Mouse (Mus musculus): ENCODE data around the gene Primpol. TPM values are rescaled to one million over a fixed set of nuclear protein-coding genes. Genes with fewer than 3 reads are reported as not detected.

The Primpol gene
- polyA plus RNA-seq, 1 experiment from 2014 or later = 11.8 TPM

GRCm38 (mm10) chr8:46622446-46623270, 5.6 kb upstream of the Primpol start:
- H3K9me3 ChIP-seq = no peaks in the 10 kb centered on the region
- 90% methylated on average over 9 of the region's 9 CpGs for WGBS
- H3K4me1 ChIP-seq = peaks cover 12% of the 10 kb centered on the region
- no peaks in the 10 kb centered on the region for H3K27me3 ChIP-seq (ENCODE audit: insufficient read depth, poor library complexity, severe bottlenecking)
- no peaks in the 10 kb centered on the region for H3K36me3 ChIP-seq
- H3K27ac ChIP-seq = no peak overlapping the region
- DNase-seq (ENCODE audit: low spot score) = no peak
- H3K4me3 ChIP-seq = no peak overlapping the region

DNA sequence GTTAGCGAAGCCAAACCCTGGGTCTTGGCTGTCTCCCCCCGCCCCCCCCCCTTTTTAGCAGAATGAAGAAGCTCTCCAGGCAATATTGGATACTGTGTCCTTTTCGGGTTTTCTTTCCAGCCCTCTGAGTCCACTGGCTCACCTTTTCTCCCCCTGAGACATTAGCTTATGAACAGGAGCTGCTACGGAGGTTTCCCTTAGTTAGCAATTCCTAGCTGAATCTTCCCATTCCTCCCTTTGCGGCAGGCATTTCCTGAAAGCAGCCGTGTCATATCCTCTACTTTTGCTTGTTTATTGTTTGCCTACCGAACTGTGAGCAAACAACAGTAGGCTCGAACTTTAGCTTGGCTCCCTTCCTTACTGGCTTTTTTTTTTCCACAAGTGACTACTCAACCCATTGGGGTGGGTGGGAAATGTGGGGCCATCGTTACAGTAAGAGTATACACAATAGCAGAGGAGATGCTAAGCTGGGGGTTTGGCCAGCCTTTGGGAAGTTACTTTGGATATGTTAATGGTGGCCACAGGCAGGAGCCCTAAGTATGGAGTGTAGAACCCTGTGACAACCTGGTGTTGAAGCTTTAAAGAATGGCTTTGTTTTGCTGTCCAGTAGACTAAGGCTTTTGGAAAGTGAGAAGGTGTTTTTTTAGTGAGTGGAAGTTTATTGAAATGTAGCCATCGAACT, 1.8 kb upstream of the Primpol start:
- peak overlapping the region; percentile 89 for H3K27ac ChIP-seq
- 7% methylated on average over 10 of the region's 10 CpGs for WGBS
- H3K4me3 ChIP-seq = peak overlapping the region; percentile 88
- H3K9me3 ChIP-seq = no peaks in the 10 kb centered on the region
- peaks cover 19% of the 10 kb centered on the region for H3K4me1 ChIP-seq
- no peak for DNase-seq (ENCODE audit: low spot score)
- H3K27me3 ChIP-seq (ENCODE audit: insufficient read depth, poor library complexity, severe bottlenecking) = no peaks in the 10 kb centered on the region
- no peaks in the 10 kb centered on the region for H3K36me3 ChIP-seq

DNA sequence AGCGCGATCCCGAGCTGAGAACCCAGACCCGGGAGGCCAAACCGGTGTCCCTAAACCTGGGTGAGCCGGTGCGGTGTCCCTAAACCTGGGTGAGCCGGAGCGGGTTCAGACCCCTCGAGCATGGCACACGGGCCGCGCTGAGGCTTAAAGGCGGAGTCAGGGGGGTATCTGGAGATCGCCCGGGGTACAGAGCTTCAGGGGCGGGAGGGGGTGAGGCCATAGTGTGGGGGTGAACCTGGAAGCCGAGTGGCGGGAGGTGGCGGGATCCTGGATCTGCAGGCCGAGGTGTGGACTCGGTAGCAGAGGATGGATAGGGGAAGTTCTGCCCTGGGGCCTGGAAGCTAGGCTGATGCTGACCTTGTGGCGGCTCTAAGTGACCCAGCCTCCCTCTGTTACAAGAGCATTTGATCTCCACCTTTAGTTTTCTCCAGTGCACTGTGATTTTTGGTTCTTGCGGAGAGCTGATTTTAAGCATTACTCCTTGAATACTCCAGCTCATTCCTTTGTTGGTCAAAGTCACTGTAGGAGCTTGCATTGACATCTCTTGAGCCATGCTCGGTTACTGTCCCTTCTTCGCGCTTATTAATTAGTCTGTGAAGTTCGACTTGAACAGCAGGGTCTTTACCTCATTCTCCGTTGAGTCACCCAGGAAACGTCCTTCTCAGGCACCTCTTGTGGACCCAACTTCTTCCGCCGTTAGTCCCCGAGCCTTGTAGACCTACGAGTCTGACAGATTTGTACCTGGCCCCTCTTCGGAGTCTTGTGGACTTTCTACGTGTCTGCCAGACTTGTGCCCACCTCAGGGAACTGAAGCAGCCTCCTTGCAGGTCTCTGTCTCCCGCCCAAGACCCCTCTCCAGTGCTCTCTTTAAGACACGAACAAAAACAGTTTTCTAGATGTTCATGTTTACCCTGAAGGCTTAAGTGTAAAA, 943 bp upstream of the Primpol start:
- Histone ChIP-seq H3K27me3 (ENCODE audit: insufficient read depth, poor library complexity, severe bottlenecking) (no peaks in the 10 kb centered on the region), H3K4me1 (peaks cover 25% of the 10 kb centered on the region), H3K27ac (peak overlapping the region; percentile 89), H3K4me3 (peak overlapping the region; percentile 88), H3K36me3 (no peaks in the 10 kb centered on the region), H3K9me3 (no peaks in the 10 kb centered on the region)
- under 1% methylated on average over 38 of the region's 38 CpGs for WGBS
- DNase-seq (ENCODE audit: low spot score) = no peak

GRCm38 (mm10) chr8:46615936-46616335, 1.1 kb downstream of the Primpol start:
- H3K36me3 ChIP-seq = no peaks in the 10 kb centered on the region
- H3K9me3 ChIP-seq = no peaks in the 10 kb centered on the region
- no peaks in the 10 kb centered on the region for H3K27me3 ChIP-seq (ENCODE audit: insufficient read depth, poor library complexity, severe bottlenecking)
- no peak for DNase-seq (ENCODE audit: low spot score)
- 0 out of 2 replicates have a peak overlapping the region, but pooled peaks have one; percentile 89 for H3K27ac ChIP-seq
- WGBS = 55% methylated on average over 8 of the region's 8 CpGs
- peaks cover 25% of the 10 kb centered on the region for H3K4me1 ChIP-seq
- H3K4me3 ChIP-seq = peak overlapping the region; percentile 88

DNA sequence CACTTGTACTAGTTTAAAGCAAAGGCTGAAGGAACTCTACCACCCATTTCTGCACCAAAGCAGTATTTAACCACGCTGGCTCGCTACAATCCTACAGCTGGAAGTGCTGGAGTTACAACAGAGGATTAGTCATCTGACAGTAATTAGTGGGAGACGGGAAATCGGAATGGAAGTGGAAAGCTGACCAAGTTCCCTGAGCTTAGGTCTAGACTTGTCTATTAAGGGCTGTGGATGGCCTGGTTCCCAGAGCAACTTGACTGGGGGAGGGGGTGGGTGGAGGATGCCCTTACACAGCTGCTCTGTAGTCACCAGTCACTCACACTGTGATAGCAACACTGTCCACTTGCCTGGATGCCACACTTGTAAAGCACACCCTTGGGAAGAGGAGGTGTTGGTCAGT, 3.6 kb downstream of the Primpol start:
- DNase-seq (ENCODE audit: low spot score) = no peak
- Histone ChIP-seq H3K36me3 (peaks cover 9% of the 10 kb centered on the region; the same call in 1 of the 2 replicates), H3K4me1 (peaks cover 16% of the 10 kb centered on the region), H3K4me3 (no peak overlapping the region), H3K9me3 (no peaks in the 10 kb centered on the region), H3K27me3 (ENCODE audit: insufficient read depth, poor library complexity, severe bottlenecking) (no peaks in the 10 kb centered on the region), H3K27ac (no peak overlapping the region)
- WGBS = 85% methylated on average over 4 of the region's 4 CpGs

DNA sequence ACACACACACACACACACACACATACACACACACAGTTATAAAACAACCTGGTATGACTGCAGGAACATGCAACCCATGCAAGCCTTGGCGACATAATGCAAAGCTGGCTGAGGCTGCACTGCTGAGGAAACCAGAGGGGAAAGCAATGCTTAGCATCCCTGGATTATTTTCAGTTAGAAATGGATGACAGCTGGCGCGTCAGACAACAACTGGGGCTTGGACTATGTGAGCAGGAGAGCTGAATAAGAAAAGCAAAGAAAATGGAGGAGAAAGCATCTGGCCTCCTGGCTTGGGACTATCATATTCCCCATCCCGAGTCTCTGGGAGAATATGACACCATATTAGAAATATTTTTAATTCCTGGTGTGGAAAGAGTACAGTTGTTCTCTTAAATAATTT, 4.1 kb downstream of the Primpol start:
- peaks cover 15% of the 10 kb centered on the region; the same call in 1 of the 2 replicates for H3K4me1 ChIP-seq
- H3K9me3 ChIP-seq = no peaks in the 10 kb centered on the region
- H3K4me3 ChIP-seq = no peak overlapping the region
- no peak for DNase-seq (ENCODE audit: low spot score)
- no peaks in the 10 kb centered on the region for H3K27me3 ChIP-seq (ENCODE audit: insufficient read depth, poor library complexity, severe bottlenecking)
- WGBS = 86% methylated on average over 4 of the region's 4 CpGs
- peaks cover 9% of the 10 kb centered on the region; the same call in 1 of the 2 replicates for H3K36me3 ChIP-seq
- no peak overlapping the region for H3K27ac ChIP-seq

DNA sequence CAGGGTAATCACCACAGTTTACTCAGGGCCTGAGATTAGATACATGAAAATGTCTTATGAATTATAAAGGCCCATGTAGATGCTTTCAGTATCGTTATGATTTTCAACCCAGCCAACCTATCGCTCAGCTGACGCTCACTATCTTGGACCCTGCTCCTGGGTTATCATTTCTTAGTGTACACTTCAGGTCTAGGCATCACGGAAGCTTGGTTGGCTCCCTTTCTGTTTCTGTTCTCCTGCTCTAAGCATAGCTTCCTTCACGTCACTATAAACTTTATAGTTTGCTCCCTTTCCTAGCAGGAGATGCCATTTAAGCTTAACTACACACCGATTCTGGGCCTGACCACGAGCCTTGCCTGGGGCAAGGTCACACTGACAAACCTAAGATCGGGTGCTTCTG, 5.5 kb downstream of the Primpol start:
- H3K36me3 ChIP-seq = peaks cover 17% of the 10 kb centered on the region; the same call in 1 of the 2 replicates
- no peak overlapping the region for H3K4me3 ChIP-seq
- peaks cover 14% of the 10 kb centered on the region; the same call in 1 of the 2 replicates for H3K4me1 ChIP-seq
- no peak for DNase-seq (ENCODE audit: low spot score)
- 80% methylated on average over 8 of the region's 8 CpGs for WGBS
- H3K9me3 ChIP-seq = no peaks in the 10 kb centered on the region
- H3K27me3 ChIP-seq (ENCODE audit: insufficient read depth, poor library complexity, severe bottlenecking) = no peaks in the 10 kb centered on the region
- H3K27ac ChIP-seq = no peak overlapping the region

DNA sequence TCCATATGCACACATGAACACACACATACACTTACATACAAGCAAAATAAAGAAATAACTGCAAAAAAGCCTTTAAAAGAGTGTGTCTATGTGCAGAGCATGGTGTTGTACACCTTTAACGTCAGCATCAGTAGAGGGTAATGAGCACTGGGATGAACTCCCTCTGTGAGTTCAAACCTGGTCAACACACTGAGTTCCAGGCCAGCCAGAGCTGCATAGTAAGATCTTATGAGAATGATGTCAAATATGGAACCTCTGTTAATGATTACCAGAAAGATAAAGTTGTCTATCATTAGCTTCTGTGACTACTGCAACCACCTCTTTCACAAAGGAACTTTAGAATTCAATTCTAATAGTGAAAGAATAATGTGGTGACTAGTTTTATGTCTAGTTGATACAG, 10.1 kb downstream of the Primpol start:
- Histone ChIP-seq H3K36me3 (peaks cover 28% of the 10 kb centered on the region; the same call in 1 of the 2 replicates), H3K9me3 (no peaks in the 10 kb centered on the region), H3K27ac (no peak overlapping the region), H3K4me3 (no peak overlapping the region), H3K27me3 (ENCODE audit: insufficient read depth, poor library complexity, severe bottlenecking) (no peaks in the 10 kb centered on the region), H3K4me1 (no peaks in the 10 kb centered on the region)
- DNase-seq (ENCODE audit: low spot score) = no peak
- WGBS = 85% methylated on average over 1 of the region's 1 CpGs

GRCm38 (mm10) chr8:46603587-46603986, 13.4 kb downstream of the Primpol start:
- H3K9me3 ChIP-seq = no peaks in the 10 kb centered on the region
- no peak overlapping the region for H3K4me3 ChIP-seq
- H3K36me3 ChIP-seq = peaks cover 20% of the 10 kb centered on the region; the same call in 1 of the 2 replicates
- no peaks in the 10 kb centered on the region for H3K27me3 ChIP-seq (ENCODE audit: insufficient read depth, poor library complexity, severe bottlenecking)
- no peak for DNase-seq (ENCODE audit: low spot score)
- H3K27ac ChIP-seq = no peak overlapping the region
- WGBS = 89% methylated on average over 5 of the region's 5 CpGs
- H3K4me1 ChIP-seq = peaks cover 11% of the 10 kb centered on the region; the same call in 1 of the 2 replicates

- H3K9me3 ChIP-seq = no peaks in the 10 kb centered on the region
- no peak overlapping the region for H3K27ac ChIP-seq
- H3K4me3 ChIP-seq = no peak overlapping the region
- 65% methylated on average over 10 of the region's 10 CpGs for WGBS
- no peaks in the 10 kb centered on the region for H3K27me3 ChIP-seq (ENCODE audit: insufficient read depth, poor library complexity, severe bottlenecking)
- H3K4me1 ChIP-seq = peaks cover 20% of the 10 kb centered on the region; the same call in 1 of the 2 replicates
- DNase-seq (ENCODE audit: low spot score) = no peak
- peaks cover 16% of the 10 kb centered on the region; the same call in 1 of the 2 replicates for H3K36me3 ChIP-seq
Measured at GRCm38 (mm10) chr8:46600959-46601707, 15.9 kb downstream of the Primpol start.

GRCm38 (mm10) chr8:46599314-46599904, 17.6 kb downstream of the Primpol start:
- H3K4me1 ChIP-seq = peaks cover 20% of the 10 kb centered on the region; the same call in 1 of the 2 replicates
- H3K27ac ChIP-seq = no peak overlapping the region
- DNase-seq (ENCODE audit: low spot score) = no peak
- WGBS = 65% methylated on average over 7 of the region's 7 CpGs
- no peaks in the 10 kb centered on the region for H3K9me3 ChIP-seq
- no peak overlapping the region for H3K4me3 ChIP-seq
- no peaks in the 10 kb centered on the region for H3K27me3 ChIP-seq (ENCODE audit: insufficient read depth, poor library complexity, severe bottlenecking)
- H3K36me3 ChIP-seq = peaks cover 9% of the 10 kb centered on the region; the same call in 1 of the 2 replicates
